Mouse (Mus musculus) intestine, embryonic 14.5 days (tissue): ENCODE results near the gene Prpf8. TPM values are rescaled to one million over a fixed set of nuclear protein-coding genes. Genes with fewer than 3 reads are reported as not detected.

Experiments used
- ATAC-seq: fragments of 200-750 bp; cut with Nextera tagmentation; replicated peaks from 2 replicates; pipeline ENCODE4 v1.8.0; 2017; ENCODE audit warnings: low read depth, moderate number of reproducible peaks, moderate TSS enrichment, moderate library complexity; ENCODE audit not compliant: low FRiP score, low TSS enrichment
- DNase-seq: peaks from one replicate; pipeline ENCODE4 v3.0.0-alpha.2; 2018; ENCODE audit warnings: low spot score
- H3K27ac ChIP-seq: fragments of 300-500 bp; sonication (generic); 2 replicates; pipeline ENCODE4 v1.5.1; 2014; ENCODE audit warnings: low read depth, mild to moderate bottlenecking, control low read depth
- H3K27me3 ChIP-seq: fragments of 300-500 bp; sonication (generic); replicated peaks from 2 replicates; pipeline ENCODE4 v1.6.1; 2014; ENCODE audit warnings: low read length, control low read depth; ENCODE audit not compliant: control insufficient read depth, insufficient read depth
- H3K36me3 ChIP-seq: fragments of 300-500 bp; sonication (generic); 2 replicates; pipeline ENCODE4 v1.6.1; 2014; ENCODE audit warnings: low read length, control low read depth; ENCODE audit not compliant: control insufficient read depth, insufficient read depth
- H3K4me1 ChIP-seq: fragments of 300-500 bp; sonication (generic); replicated peaks from 2 replicates; pipeline ENCODE4 v1.6.1; 2014; ENCODE audit warnings: low read length, control low read depth, mixed read lengths; ENCODE audit not compliant: control insufficient read depth, insufficient read depth
- H3K4me2 ChIP-seq: fragments of 300-500 bp; sonication (generic); 2 replicates; pipeline ENCODE4 v1.6.1; 2014; ENCODE audit warnings: low read length
- H3K4me3 ChIP-seq: fragments of 300-500 bp; sonication (generic); 2 replicates; pipeline ENCODE4 v1.5.1; 2014; ENCODE audit warnings: low read depth, low read length, control low read depth, mixed read lengths
- H3K9ac ChIP-seq: fragments of 300-500 bp; sonication (generic); 2 replicates; pipeline ENCODE4 v1.6.1; 2014; ENCODE audit warnings: mild to moderate bottlenecking, low read length
- H3K9me3 ChIP-seq: fragments of 300-500 bp; sonication (generic); 2 replicates; pipeline ENCODE4 v1.6.1; 2016; ENCODE audit warnings: low read length, control low read depth; ENCODE audit not compliant: control insufficient read depth
- WGBS: fragments of 180-500 bp; shearing (Covaris S2); extraction: QIAGEN DNeasy Blood & Tissue Kit; methylation state at CpG from one replicate; pipeline ENCODE4 v1.1.7; 2014; 5-methylcytosine and 5-hydroxymethylcytosine counted together
- polyA plus RNA-seq: library from polyadenylated mRNA; unstranded; fragments of >200 nt; fragmentation: Nextera tagmentation; extraction: Ambion mirVana; gene quantifications from 2 replicates; pipeline ENCODE4 v1.2.1, GENCODE M21; 2014

Prpf8 gene
- polyA plus RNA-seq, 1 experiment from 2014 or later: 86.9 TPM

DNA sequence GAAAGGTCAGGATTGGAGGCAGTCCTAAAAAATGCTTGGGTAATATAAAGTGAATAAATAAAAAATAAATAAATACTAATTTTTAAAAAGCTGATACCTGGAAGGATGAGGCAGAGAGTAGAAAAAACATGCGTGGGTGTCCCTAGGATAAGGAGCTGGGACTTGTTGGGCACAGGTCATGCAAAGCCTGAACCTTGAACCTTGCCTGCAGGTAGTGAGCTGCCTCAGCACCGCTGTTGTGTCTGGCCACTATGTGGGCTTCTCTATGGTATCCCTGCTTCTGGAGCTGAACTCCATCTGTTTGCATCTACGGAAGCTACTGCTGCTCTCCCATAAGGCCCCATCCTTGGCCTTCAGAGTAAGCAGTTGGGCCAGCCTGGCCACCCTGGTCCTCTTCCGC lies 17.4 kb upstream of the Prpf8 start:
- no peak for ATAC-seq
- Histone ChIP-seq H3K27me3 (no peaks in the 10 kb centered on the region), H3K27ac (no peak overlapping the region), H3K4me3 (no peak overlapping the region), H3K4me2 (no peak overlapping the region), H3K4me1 (0 out of 2 replicates have a peak, but pooled peaks cover 8% of the 10 kb centered on the region), H3K36me3 (0 out of 2 replicates have a peak, but pooled peaks cover 5% of the 10 kb centered on the region), H3K9me3 (0 out of 2 replicates have a peak, but pooled peaks cover 3% of the 10 kb centered on the region), H3K9ac (no peak overlapping the region)
- no peak for DNase-seq
- 90% methylated on average over 4 of the region's 4 CpGs for WGBS

DNA sequence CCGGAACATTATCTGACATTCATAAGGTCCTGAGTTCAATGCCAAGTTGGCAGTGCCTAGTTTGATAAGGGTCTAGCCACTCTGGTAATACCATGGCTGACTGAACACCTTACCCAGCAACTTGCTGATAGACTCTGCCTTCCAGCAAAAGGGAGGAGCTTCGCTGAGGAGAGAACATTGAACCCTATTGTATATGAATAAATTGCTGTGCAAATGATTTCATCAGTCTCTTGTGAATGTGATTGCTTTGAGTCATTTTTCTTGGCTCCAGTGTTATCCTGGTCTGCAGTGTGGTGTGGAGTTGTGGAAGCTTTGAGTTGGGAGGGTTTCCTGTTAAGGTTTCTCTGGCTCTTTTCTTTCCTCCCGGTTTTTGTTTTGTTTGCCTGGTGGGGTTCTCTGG lies 15.9 kb upstream of the Prpf8 start:
- WGBS: 84% methylated on average over 3 of the region's 3 CpGs
- 0 out of 2 replicates have a peak, but pooled peaks cover 1% of the 10 kb centered on the region for H3K36me3 ChIP-seq

DNA sequence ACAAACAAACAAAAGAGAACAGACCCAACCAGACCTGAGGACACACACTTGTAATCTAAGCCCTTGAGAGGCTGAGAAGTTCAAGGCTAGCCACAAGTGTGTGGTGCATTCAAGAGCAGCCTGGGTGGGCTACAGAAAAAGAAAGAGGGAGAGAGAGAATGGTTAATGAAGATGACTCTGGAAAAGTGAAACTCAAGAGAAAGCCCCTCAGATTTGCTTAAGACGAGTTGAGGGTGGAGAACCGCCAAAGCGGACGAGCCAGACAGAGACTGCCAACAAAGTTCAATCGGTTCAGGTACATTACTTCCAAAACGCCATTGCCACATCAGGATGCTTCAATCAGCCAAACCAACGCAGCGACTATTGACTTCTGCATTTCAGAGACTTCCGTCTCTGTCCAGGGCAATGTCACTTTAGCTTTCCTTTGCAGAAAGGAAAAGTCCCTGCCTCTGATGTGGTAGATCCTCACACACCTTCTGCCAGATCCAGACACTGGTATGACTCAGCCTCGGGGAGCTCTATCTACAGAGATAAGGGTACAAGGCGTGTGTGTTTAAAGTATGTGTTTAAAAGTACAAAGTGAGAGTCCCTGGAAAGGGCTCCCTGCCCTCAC lies 14.0 kb upstream of the Prpf8 start:
- no peak for ATAC-seq
- Histone ChIP-seq H3K4me3 (no peak overlapping the region), H3K27me3 (no peaks in the 10 kb centered on the region), H3K9me3 (no peaks in the 10 kb centered on the region), H3K9ac (no peak overlapping the region), H3K36me3 (no peaks in the 10 kb centered on the region), H3K4me1 (0 out of 2 replicates have a peak, but pooled peaks cover 5% of the 10 kb centered on the region), H3K27ac (no peak overlapping the region), H3K4me2 (no peak overlapping the region)
- DNase-seq: no peak
- WGBS: 78% methylated on average over 11 of the region's 11 CpGs

More for the DNA sequence above, 15.9 kb upstream of the Prpf8 start:
- Histone ChIP-seq H3K4me1 (0 out of 2 replicates have a peak, but pooled peaks cover 8% of the 10 kb centered on the region), H3K4me2 (no peak overlapping the region), H3K27me3 (no peaks in the 10 kb centered on the region), H3K9me3 (0 out of 2 replicates have a peak, but pooled peaks cover 3% of the 10 kb centered on the region), H3K27ac (no peak overlapping the region), H3K4me3 (no peak overlapping the region), H3K9ac (no peak overlapping the region)
- ATAC-seq (no peak), DNase-seq (no peak)

DNA sequence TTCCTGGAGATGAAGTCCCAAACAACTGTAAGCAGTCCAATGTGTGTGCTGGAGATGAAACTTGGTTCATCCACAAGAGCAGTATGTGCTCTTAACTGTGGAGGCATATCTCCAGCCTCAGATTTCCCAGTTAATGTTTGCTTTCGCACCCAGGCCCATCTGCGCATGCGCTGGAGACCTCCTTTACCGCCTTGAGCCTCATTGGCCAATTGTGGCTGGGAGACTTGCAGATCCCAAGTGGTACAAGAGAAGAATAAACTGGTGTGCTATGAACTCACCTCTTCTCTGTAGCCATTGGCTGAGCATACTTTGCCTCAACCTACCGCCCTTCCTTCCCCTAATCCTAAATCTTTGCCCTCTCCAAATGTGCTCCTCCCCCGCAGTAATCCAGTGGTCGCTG lies 13.2 kb upstream of the Prpf8 start:
- 0 out of 2 replicates have a peak, but pooled peaks cover 3% of the 10 kb centered on the region for H3K4me1 ChIP-seq
- no peaks in the 10 kb centered on the region for H3K27me3 ChIP-seq
- DNase-seq: no peak
- no peaks in the 10 kb centered on the region for H3K36me3 ChIP-seq
- no peak overlapping the region for H3K4me3 ChIP-seq
- H3K27ac ChIP-seq: no peak overlapping the region
- H3K9me3 ChIP-seq: no peaks in the 10 kb centered on the region
- ATAC-seq: no peak
- no peak overlapping the region for H3K9ac ChIP-seq
- WGBS: 69% methylated on average over 7 of the region's 7 CpGs
- H3K4me2 ChIP-seq: no peak overlapping the region

DNA sequence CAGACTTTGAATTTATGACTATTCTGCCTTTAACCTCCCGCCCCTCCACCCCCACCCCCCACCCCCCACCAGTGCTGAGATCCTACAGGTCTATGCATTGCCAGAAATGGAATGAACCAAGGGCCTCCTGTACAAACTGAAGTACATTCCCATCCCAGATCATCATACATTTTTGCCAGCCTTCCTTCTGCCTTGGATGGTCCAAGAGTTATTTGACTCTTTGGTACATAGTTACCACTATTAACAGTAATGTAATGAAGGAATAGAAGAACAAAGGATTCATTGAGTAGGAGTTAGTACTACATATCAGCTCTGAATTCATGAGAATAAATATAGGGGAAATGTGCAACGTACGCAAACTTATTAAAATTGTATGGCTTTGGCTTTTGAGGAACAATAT lies 424 bp upstream of the Prpf8 start:
- no peak overlapping the region for H3K27ac ChIP-seq
- DNase-seq: no peak
- no peaks in the 10 kb centered on the region for H3K27me3 ChIP-seq
- peak overlapping the region; percentile 52 for H3K4me2 ChIP-seq
- WGBS: 13% methylated on average over 3 of the region's 3 CpGs
- peak; percentile 38 for ATAC-seq
- no peaks in the 10 kb centered on the region for H3K9me3 ChIP-seq
- peak overlapping the region; percentile 100 for H3K4me3 ChIP-seq
- no peak overlapping the region for H3K9ac ChIP-seq
- H3K36me3 ChIP-seq: peaks cover 32% of the 10 kb centered on the region
- H3K4me1 ChIP-seq: peaks cover 11% of the 10 kb centered on the region

DNA sequence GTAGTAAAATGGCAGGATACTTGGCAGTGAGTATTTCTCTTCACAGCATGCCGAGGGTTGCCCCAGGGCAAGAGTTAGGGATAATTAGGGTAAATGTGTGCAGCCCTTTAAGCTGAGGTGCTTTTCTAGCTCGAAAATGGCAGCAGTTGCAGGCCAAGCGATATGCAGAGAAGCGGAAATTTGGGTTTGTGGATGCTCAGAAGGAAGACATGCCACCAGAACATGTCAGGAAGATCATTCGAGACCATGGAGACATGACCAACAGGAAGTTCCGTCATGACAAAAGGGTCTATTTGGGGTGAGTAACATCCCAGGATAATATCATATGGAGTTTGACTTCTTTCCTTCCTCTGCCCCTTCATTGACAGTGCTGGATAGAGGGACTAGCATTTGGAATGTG lies 880 bp downstream of the Prpf8 start:
- no peak overlapping the region for H3K27ac ChIP-seq
- ATAC-seq (no peak), DNase-seq (no peak)
- peaks cover 45% of the 10 kb centered on the region for H3K36me3 ChIP-seq
- 46% methylated on average over 6 of the region's 6 CpGs for WGBS
- H3K9me3 ChIP-seq: no peaks in the 10 kb centered on the region
- peaks cover 11% of the 10 kb centered on the region for H3K4me1 ChIP-seq
- peak overlapping the region; percentile 94 for H3K4me2 ChIP-seq
- H3K27me3 ChIP-seq: no peaks in the 10 kb centered on the region
- H3K9ac ChIP-seq: peak overlapping the region; percentile 99
- peak overlapping the region; percentile 100 for H3K4me3 ChIP-seq

DNA sequence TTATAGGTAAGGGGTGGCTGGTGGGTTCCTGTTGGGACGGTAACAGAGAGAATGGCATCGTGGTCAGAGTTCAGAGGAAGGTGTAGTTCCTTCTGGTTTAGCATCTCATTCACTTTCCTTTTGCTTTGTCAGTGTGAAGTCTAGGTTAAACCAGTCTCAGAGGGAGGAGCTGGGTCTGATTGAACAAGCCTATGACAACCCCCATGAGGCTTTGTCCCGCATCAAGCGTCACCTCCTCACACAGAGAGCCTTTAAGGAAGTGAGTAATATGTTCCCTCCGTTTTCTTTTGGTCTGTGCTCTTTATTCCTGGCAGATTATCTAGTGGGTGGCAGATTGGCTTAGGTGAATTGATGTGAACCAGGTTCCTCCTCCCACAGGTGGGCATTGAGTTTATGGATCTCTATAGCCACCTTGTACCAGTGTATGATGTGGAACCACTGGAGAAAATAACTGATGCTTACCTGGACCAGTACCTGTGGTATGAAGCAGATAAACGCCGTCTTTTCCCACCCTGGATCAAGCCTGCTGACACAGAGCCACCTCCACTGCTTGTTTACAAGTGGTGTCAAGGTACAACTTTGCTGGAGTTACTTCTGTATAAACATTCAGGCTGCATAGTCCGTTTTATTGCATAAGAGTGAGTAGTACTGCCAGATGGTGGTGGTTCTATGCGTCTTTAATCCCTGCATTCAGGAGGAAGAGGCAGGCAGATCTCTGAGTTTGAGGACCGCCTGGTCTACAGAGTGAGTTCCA lies 7.9 kb downstream of the Prpf8 start:
- DNase-seq: no peak
- WGBS: 90% methylated on average over 10 of the region's 10 CpGs
- no peak overlapping the region for H3K27ac ChIP-seq
- no peak for ATAC-seq
- H3K4me2 ChIP-seq: no peak overlapping the region
- H3K9me3 ChIP-seq: no peaks in the 10 kb centered on the region
- H3K4me3 ChIP-seq: no peak overlapping the region
- peaks cover 100% of the 10 kb centered on the region for H3K36me3 ChIP-seq
- H3K9ac ChIP-seq: no peak overlapping the region
- H3K4me1 ChIP-seq: no peaks in the 10 kb centered on the region
- no peaks in the 10 kb centered on the region for H3K27me3 ChIP-seq

DNA sequence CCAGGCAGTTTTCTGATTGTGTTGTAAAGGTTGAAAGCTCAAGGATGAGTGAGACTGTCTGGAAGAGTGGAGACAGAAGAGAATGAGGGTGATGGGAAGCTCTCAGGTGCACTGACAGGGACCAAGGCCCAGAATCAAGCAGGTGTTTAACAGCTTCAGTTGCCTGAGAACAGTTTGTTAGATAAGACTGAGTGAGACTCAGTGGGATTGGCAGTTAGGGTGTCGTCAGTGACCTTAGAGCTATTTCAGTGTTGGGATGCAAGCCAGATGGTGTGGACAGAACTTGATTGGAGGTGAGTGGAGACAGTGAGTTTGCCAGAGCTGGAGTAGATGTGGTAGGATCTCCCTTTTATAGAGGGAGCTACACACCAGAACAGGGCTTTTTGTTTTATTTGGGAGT lies 11.5 kb downstream of the Prpf8 start:
- DNase-seq: no peak
- peaks cover 100% of the 10 kb centered on the region for H3K36me3 ChIP-seq
- H3K4me3 ChIP-seq: no peak overlapping the region
- H3K9ac ChIP-seq: no peak overlapping the region
- H3K9me3 ChIP-seq: no peaks in the 10 kb centered on the region
- no peak for ATAC-seq
- no peak overlapping the region for H3K27ac ChIP-seq
- no peak overlapping the region for H3K4me2 ChIP-seq
- no peaks in the 10 kb centered on the region for H3K27me3 ChIP-seq
- H3K4me1 ChIP-seq: no peaks in the 10 kb centered on the region
- 83% methylated on average over 1 of the region's 1 CpGs for whole genome bisulfite sequencing
